Mouse (Mus musculus): ENCODE measurements at regions not wholly inside any gene's neighbourhood (a gene's known extent, or its start where the extent isn't known, plus 50 kb on each side); places are given as distances from the start of the nearest gene placed in this dataset.

DNA sequence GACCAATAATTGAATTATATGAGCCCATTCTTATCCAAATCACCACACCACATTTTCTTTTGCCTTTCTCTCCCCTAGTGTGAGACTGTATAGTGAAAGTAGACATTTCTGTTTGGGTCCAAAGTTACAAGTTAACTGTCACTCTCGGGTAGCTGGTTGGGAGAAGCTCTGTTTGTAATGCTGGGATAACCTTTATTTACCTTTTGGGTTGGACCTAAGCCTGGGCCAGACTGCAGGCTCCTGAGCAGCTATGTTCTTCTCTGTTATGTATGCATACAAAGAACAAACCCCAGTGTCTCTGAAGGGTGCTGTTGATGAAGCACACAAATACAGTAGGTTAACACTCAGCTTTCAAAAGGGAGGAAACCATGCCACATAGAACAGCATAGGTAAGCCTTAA is 373.9 kb upstream of the Tshz3 start:
- H3K79me2 ChIP-seq (ENCODE audit: control insufficient read depth, insufficient read depth, low read length, poor library complexity): no peaks in the 10 kb centered on the region
- H3K27me3 ChIP-seq (ENCODE audit: control insufficient read depth in 1 of 2, insufficient read depth in 2 of 2, low read length in 2 of 2): no peaks in the 10 kb centered on the region
- no peaks in the 10 kb centered on the region for H3K4me1 ChIP-seq (ENCODE audit: control insufficient read depth in 1 of 2, insufficient read depth in 2 of 2, low read length in 2 of 2)
- no peaks in the 10 kb centered on the region for H3K9me3 ChIP-seq (replicated peaks; ENCODE audit: insufficient read depth, low read length)
- H3K27ac ChIP-seq (ENCODE audit: control insufficient read depth, low read depth, low read length): no peak overlapping the region
- H3K9ac ChIP-seq (ENCODE audit: control insufficient read depth, low read depth, low read length, poor library complexity, severe bottlenecking): no peak overlapping the region
- no peak for DNase-seq (ENCODE audit: low read depth, low spot score)
- no peak for TF ChIP-seq RCOR1 (IDR thresholded peaks at IDR 0.05; ENCODE audit: low read depth, low read length)
- no peak for TF ChIP-seq MAX (IDR thresholded peaks at IDR 0.05; ENCODE audit: low read length)
- TF ChIP-seq MXI1 (IDR thresholded peaks at IDR 0.05; ENCODE audit: low read depth, low read length): no peak
- TF ChIP-seq JUND (IDR thresholded peaks at IDR 0.05; ENCODE audit: low read depth, low read length): no peak
- TF ChIP-seq KAT2A (conservative IDR thresholded peaks at IDR 0.05; ENCODE audit: low read depth, low read length): no peak
- no peak for TF ChIP-seq ZMIZ1 (IDR thresholded peaks at IDR 0.05; ENCODE audit: low read depth, low read length)
- TF ChIP-seq MAFK (IDR thresholded peaks at IDR 0.05; ENCODE audit: borderline replicate concordance, low read depth, low read length): no peak
- TF ChIP-seq EP300 (IDR thresholded peaks at IDR 0.05; ENCODE audit: low read depth in 1 of 2, low read length in 2 of 2): no peak
- TF ChIP-seq CHD2 (IDR thresholded peaks at IDR 0.05; ENCODE audit: low read length): no peak
- TF ChIP-seq MYC (IDR thresholded peaks at IDR 0.05; ENCODE audit: low read depth, low read length): no peak
- no peak overlapping the region for H3K4me3 ChIP-seq (ENCODE audit: control insufficient read depth in 1 of 2, insufficient read depth in 1 of 2, low read depth in 2 of 2, low read length in 2 of 2)
- no peaks in the 10 kb centered on the region for H3K36me3 ChIP-seq (ENCODE audit: control insufficient read depth in 1 of 2, insufficient read depth in 2 of 2, low read length in 2 of 2)

DNA sequence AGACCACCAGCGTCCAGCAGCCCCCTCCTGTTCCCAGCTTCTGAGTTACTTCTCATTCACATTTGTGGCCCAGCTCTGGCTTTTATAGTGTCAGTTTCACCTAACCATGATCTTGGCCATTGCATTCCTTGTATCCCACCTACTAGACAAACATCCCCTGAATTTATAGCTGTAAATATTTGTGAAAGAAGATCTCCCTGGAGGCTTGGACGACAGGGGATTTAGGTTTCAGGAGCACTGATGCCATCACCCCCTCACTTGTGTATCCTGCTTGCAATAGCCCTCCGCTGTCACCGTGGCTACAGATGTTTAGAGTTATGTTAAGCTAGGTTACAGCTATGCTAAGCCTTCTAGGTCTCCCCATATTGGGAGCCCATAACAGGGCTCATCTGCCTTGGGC is 375.7 kb upstream of the Tshz3 start:
- H3K4me3 ChIP-seq (ENCODE audit: control insufficient read depth in 1 of 2, insufficient read depth in 1 of 2, low read depth in 2 of 2, low read length in 2 of 2): no peak overlapping the region
- H3K27ac ChIP-seq (ENCODE audit: control insufficient read depth, low read depth, low read length): no peak overlapping the region
- TF ChIP-seq JUND (IDR thresholded peaks at IDR 0.05; ENCODE audit: low read depth, low read length) (no peak), UBTF (IDR thresholded peaks at IDR 0.05; ENCODE audit: borderline replicate concordance, insufficient read depth, low read depth, low read length) (no peak), CHD2 (IDR thresholded peaks at IDR 0.05; ENCODE audit: low read length) (no peak), KAT2A (conservative IDR thresholded peaks at IDR 0.05; ENCODE audit: low read depth, low read length) (no peak), TAL1 (IDR thresholded peaks at IDR 0.05; ENCODE audit: low read length) (no peak), USF1 (IDR thresholded peaks at IDR 0.05; ENCODE audit: low read depth, low read length) (no peak), RCOR1 (IDR thresholded peaks at IDR 0.05; ENCODE audit: low read depth, low read length) (no peak), NRF1 (IDR thresholded peaks at IDR 0.05; ENCODE audit: insufficient read depth, low read depth, low read length, poor library complexity, severe bottlenecking) (no peak), HCFC1 (IDR thresholded peaks at IDR 0.05; ENCODE audit: low read depth, low read length) (no peak)
- H3K9ac ChIP-seq (ENCODE audit: control insufficient read depth, low read depth, low read length, poor library complexity, severe bottlenecking): no peak overlapping the region
- no peaks in the 10 kb centered on the region for H3K9me3 ChIP-seq (replicated peaks; ENCODE audit: insufficient read depth, low read length)
- H3K36me3 ChIP-seq (ENCODE audit: control insufficient read depth in 1 of 2, insufficient read depth in 2 of 2, low read length in 2 of 2): no peaks in the 10 kb centered on the region
- no peaks in the 10 kb centered on the region for H3K27me3 ChIP-seq (ENCODE audit: control insufficient read depth in 1 of 2, insufficient read depth in 2 of 2, low read length in 2 of 2)
- no peaks in the 10 kb centered on the region for H3K4me1 ChIP-seq (ENCODE audit: control insufficient read depth in 1 of 2, insufficient read depth in 2 of 2, low read length in 2 of 2)
- H3K79me2 ChIP-seq (ENCODE audit: control insufficient read depth, insufficient read depth, low read length, poor library complexity): no peaks in the 10 kb centered on the region
- DNase-seq (ENCODE audit: low read depth, low spot score): no peak
